Mouse (Mus musculus) adrenal gland, postnatal 0 days (tissue): ENCODE data around the gene Ybx1. TPM values are rescaled to one million over a fixed set of nuclear protein-coding genes. Genes with fewer than 3 reads are reported as not detected.

Experiments
- polyA plus RNA-seq: library from polyadenylated mRNA; unstranded; fragments of >200 nt; fragmentation: Nextera tagmentation; extraction: Ambion mirVana; gene quantifications from 2 replicates; pipeline ENCODE4 v1.2.1, GENCODE M21; 2015

Ybx1 gene
- 450 and 484 TPM in 2 replicates for polyA plus RNA-seq

GRCm38 (mm10) chr4:119294415-119295133, at the start of gene Ybx1:
Gene Ybx1, minus strand, starts transcription at chr4:119294604.

DNA sequence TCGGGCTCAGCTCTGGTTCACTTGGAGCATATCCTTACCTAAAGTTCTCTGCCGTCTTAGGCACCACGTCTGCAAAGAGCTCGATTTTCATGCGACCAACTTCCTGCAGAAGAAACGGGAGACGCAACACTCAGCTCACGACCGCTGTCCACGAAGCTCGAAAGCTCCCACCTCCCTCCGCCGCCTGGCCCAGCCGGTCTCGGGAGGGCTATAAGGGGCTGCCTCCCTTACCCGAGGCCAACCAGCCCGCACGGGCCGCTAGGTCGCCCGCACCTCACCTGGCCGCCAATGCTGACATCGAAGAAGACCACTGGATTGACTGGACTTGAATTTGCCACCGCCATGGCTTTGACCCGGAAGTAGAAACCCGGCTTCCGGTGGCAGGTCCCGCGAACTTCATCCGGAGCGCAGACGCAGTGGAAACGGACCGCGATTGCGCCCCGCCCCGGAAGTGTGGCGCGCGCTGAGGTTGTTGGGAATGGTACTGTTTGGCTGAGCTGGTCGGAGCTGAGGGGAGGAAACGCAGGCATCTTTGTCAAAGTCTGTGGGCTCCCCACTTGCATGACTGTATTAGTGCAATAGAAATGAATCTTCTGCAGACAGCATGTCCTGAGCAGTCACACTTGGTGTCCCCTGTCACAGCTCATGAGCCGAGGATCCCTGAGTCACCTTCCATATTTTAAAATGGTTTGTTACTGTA, 25.9 kb upstream of the Ybx1 start, which contains the start of gene Ppih:
TSS of gene Ppih (minus strand) at position 416 of the 700 bp plus-strand sequence.

GRCm38 (mm10) chr4:119255351-119255750, 39.1 kb downstream of the Ybx1 start, which contains the start of gene Cldn19:
Gene Cldn19, plus strand, starts transcription at chr4:119255414.

DNA sequence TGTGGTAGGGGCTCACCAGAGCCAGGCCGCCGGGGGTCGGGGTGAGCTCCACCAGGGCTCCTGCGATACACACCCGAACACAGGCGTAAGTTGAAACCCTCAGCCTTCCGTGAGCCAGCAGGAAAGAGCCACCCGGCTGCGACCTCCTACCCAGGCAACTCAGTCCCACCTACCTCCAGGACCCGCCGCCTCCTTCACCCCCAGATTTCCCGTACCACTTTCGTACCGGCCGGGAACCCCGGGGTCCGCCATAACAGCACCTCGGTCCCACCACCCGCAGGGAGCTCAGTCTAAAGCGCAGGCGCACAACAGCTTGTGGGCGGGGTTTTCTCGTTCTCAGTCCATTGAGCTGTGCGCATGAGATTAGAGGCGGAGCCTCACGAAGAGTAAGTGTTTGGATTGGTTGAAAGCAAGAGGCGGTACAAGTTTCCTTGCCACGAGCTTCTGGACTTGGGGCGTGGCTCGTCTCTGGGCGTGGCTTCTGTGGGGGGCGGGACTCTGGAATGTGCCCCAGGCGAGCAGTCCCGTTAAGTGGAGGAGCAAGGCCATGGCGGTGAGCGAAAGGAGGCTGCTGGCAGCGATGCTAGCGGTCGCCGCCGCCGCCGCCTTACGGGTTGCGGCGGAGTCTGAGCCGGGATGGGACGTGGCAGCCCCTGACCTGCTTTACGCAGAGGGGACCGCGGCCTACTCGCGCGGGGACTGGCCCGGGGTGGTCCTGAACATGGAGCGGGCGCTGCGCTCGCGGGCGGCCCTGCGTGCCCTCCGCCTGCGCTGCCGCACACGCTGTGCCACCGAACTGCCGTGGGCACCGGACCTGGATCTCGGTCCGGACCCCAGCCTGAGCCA, 61.8 kb downstream of the Ybx1 start, which contains the start of the genes AU022252 and P3h1:
TSS of gene AU022252 (minus strand) at position 303 of the 846 bp plus-strand sequence.
TSS of gene P3h1 (plus strand) at position 506 of the 846 bp plus-strand sequence.

Other genes with a start within 250 kb of the Ybx1 start
- gene Slc2a1, start 185.9 kb downstream of the Ybx1 start, polyA plus RNA-seq = 11.3 and 16.9 TPM in 2 replicates
- 4.9 and 6.4 TPM in 2 replicates for gene Zfp691, start 120.4 kb downstream of the Ybx1 start, polyA plus RNA-seq
- gene Ermap, start 104.6 kb downstream of the Ybx1 start, polyA plus RNA-seq = 5.5 and 11.7 TPM in 2 replicates
- 120 and 153 TPM in 2 replicates for gene Svbp, start 99.3 kb downstream of the Ybx1 start, polyA plus RNA-seq
- gene Tmem269, start 76.4 kb downstream of the Ybx1 start, polyA plus RNA-seq = 0.11 and 0.36 TPM in 2 replicates
- 23.8 and 31.5 TPM in 2 replicates for gene AU022252, start 61.9 kb downstream of the Ybx1 start, polyA plus RNA-seq
- gene P3h1, start 61.7 kb downstream of the Ybx1 start, polyA plus RNA-seq = 30.4 and 39.4 TPM in 2 replicates
- gene Cldn19, start 39.2 kb downstream of the Ybx1 start, polyA plus RNA-seq = 0.61 TPM in 1 of 2 replicates, not detected in the other
- gene Ppih, start 25.9 kb upstream of the Ybx1 start, polyA plus RNA-seq = 77.7 and 110 TPM in 2 replicates
- gene Ccdc30, start 120.9 kb upstream of the Ybx1 start, polyA plus RNA-seq = 22.5 and 24.1 TPM in 2 replicates
- 76.2 and 117 TPM in 2 replicates for gene Ppcs, start 127.8 kb upstream of the Ybx1 start, polyA plus RNA-seq
- gene Zmynd12, start 128.2 kb upstream of the Ybx1 start, polyA plus RNA-seq = 4.2 and 6.6 TPM in 2 replicates
- gene Rimkla, start 198.0 kb upstream of the Ybx1 start, polyA plus RNA-seq = 1.0 and 4.1 TPM in 2 replicates
- gene Foxj3, start 242.4 kb upstream of the Ybx1 start, polyA plus RNA-seq = 9.8 and 12.8 TPM in 2 replicates
- gene Frg2f1, start 244.9 kb upstream of the Ybx1 start, polyA plus RNA-seq = 4.5 and 5.3 TPM in 2 replicates